Mouse (Mus musculus) layer of hippocampus, adult 11-12 months (tissue): ENCODE measurements at regions not wholly inside any gene's neighbourhood (a gene's known extent, or its start where the extent isn't known, plus 50 kb on each side); places are given as distances from the start of the nearest gene placed in this dataset.

Experiments
- DNase-seq: peaks from one replicate; pipeline ENCODE4 v3.0.0; 2022; ENCODE audit warnings: low spot score

- no peak for DNase-seq
These were observed 189.4 kb downstream of the Map2k6 start for GRCm38 (mm10) chr11:110588280-110588679.

- DNase-seq: peak; percentile 12
These were observed 196.4 kb downstream of the Map2k6 start for GRCm38 (mm10) chr11:110595266-110595862.

- no peak for DNase-seq
These were observed 206.3 kb downstream of the Map2k6 start for GRCm38 (mm10) chr11:110605041-110605882.

DNA sequence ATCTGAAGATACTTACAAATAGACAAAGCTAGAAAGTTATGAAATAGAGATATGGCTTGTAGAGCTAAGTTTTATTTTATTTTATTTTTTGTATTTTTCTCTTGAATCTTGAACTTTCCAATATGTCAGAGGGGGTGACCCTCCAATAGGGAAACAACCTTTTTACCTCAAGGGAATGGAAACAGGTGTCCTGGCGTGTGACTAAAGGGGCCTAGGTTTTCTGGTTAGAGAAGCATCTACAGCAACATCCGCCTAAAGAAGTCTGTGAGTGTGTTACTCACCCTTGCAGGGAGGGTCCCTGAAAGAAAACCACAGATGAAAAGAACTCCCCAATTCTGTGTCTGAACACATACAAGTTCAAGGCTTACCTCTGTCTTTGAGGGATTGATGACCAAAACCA is 210.4 kb downstream of the Map2k6 start:
- DNase-seq: no peak

DNA sequence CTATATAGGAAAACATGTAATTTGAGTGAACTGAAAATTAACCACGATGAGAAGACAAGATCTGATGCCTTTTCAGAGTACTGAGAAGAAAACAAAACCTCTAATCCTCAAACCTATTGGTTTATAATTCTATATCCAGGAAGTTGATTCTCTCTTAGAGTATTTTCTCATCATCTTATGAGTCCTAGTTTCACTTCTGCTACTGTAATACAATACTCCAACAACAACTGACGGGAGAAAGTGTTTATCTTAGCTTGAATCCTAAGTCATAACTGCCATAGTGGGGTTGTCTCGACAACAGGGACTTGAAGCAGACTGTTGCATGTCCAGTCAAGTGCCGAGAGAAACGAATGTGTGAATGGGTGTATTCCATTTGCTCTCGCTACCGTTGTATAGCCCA is 211.9 kb downstream of the Map2k6 start:
- DNase-seq: no peak

- DNase-seq: no peak
These were observed 233.1 kb downstream of the Map2k6 start for GRCm38 (mm10) chr11:110632001-110632400.

DNA sequence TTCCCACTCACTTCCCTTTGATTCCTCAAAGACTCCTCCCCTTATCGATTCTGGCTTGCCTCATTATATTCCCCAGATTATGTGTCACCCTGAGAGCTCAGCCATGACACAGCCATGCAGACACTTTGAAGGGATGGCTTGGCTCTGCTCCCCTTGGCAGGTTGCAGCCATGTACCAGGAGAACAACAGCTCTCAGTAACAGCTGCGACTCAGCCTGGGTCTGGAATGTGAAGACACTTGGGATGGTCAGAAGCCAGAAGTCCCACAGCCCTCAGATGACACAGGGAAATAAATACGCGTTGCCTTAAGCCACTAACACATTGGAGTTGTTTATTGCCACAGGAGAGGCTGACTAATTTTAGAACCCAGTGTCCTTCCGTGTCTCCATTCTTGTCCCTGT is 234.4 kb downstream of the Map2k6 start:
- no peak for DNase-seq

- no peak for DNase-seq
These were observed 243.6 kb downstream of the Map2k6 start for GRCm38 (mm10) chr11:110642485-110642884.

GRCm38 (mm10) chr11:110649575-110650210 is 250.8 kb downstream of the Map2k6 start:
- DNase-seq: no peak

- DNase-seq: no peak
These were observed 253.1 kb downstream of the Map2k6 start for GRCm38 (mm10) chr11:110652068-110652467.

DNA sequence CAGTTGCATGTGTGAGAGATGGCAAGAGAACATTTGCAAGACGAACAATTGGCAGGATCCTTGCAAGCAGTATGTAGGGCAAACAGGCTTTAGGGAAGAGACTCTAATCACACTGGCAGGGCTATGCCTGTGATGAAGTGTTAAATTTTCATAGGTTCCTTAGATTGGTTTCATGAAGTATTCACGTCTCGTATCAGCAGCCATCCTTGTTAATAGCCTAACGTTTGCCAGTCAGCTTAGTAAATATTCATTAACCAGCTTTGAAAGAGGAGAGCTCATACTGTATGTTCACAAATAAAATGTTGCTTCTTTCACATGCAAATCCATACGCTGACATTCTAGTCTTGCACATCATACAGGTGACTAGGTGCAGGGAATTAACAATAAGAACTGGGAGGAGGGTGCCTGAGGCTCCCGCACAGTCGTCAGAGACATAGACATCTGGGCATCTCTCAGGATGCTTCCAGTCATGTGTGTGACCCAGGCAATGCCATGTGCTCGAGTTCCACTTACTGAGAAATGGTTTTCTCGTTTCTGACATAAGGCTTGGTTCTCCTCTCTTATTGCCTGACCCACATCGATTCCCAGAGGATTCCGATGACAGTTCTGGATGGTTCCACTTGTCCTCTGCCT is 257.7 kb downstream of the Map2k6 start:
- no peak for DNase-seq

GRCm38 (mm10) chr11:110657854-110658253 is 258.9 kb downstream of the Map2k6 start:
- DNase-seq: no peak

- DNase-seq: no peak
These were observed 271.9 kb downstream of the Map2k6 start for GRCm38 (mm10) chr11:110670626-110671508.

DNA sequence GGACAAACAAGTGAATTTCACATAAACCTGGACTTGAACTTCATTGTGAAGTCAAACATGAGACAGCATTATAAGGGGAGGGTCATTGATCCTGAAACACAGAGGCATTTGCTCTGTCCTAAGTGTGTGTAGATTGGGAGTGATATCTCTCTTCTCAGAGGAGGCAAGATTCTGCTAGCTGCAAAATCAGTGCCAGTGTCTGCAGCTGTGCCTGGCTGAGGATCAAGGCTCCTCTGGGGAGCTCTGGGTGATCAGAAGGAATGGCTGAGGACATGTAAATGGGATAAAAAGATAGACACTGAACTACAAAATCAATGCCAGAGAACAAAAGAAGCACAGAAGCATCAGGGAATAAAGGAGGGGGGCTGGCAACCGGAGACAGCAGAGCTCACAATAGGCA is 274.0 kb downstream of the Map2k6 start:
- no peak for DNase-seq

- DNase-seq: no peak
These were observed 275.0 kb upstream of the Kcnj16 start for GRCm38 (mm10) chr11:110692824-110693223.

- no peak for DNase-seq
These were observed 270.8 kb upstream of the Kcnj16 start for GRCm38 (mm10) chr11:110697067-110697466.

- DNase-seq: no peak
These were observed 269.5 kb upstream of the Kcnj16 start for GRCm38 (mm10) chr11:110698342-110698741.

DNA sequence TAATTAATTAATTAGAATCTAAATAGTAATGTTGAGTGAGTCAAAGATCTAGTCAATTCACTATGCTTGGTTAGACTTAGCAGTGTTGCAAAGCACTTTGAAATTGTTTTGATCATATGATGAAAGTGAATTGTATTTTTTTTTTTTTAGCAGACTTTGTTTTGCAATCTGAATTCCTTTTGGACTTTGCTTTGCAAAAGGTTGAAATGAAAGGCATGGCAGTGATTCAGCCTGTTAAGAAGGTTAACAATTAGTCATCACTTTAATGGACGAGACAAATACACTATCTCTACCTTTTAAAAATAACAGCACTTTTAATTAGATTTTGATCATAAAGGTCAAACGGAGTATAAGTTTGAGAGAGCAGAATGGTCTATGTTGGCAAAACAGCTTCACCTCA is 266.9 kb upstream of the Kcnj16 start:
- DNase-seq: no peak

DNA sequence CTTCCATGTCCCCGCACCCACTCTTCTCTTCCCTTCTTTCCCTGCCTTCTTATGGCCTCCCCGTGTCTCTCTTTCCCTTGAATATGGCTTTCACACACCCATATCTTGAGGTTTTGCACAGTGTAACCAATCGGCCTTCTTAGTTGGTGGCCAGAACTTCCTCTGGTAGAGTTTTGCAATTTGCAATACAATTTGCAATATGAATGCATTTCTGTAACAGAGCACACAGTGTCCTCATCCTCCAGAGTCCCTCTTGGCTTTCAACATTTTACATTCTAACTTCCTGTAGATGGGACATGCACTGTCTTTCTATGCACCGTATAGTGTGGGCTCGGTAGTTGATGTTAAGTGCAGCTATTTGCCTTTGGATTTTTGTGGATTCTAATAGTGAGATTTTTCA is 265.7 kb upstream of the Kcnj16 start:
- DNase-seq: no peak

GRCm38 (mm10) chr11:110703511-110703910 is 264.3 kb upstream of the Kcnj16 start:
- peak; percentile 29 for DNase-seq

DNA sequence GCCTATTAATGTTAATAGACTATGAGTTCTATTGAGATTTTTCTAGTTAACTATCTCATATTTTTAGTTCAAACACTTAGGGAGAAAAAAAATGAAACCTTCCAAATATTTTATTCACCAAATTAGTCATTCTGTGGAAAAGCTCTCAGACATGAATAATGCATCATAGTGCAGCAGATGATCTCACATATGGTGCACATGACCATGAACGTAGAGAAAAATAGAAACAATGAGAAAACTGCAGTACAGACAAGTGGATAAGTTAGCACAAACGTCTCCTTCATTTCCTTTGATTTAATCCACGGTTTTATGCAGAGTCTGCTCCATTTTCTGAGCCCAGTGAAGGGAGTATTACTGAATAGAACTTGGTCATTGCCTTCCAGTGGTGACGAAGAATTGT is 260.5 kb upstream of the Kcnj16 start:
- DNase-seq: peak; percentile 28

DNA sequence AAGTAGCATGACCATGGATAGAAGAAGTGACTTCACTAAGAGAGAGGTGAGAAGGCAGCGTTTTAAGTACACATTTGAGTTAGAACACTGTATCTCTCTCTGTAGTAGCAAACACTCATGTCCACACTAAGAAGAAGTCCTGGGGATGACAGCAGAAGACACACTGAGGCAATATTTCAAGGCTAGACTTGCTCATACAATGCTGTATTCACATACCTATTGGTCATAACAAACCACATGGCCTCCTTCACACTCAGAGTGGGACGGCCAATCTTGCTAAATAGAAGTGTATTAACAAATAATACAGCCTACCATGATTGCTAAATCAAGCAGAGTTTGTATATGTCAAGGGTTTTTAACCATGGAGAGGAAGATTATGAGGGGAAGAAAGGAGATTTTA is 252.5 kb upstream of the Kcnj16 start:
- no peak for DNase-seq
